Mouse (Mus musculus) left cerebral cortex, postnatal 36 days (tissue): ENCODE results near the gene Ints1. TPM values are rescaled to one million over a fixed set of nuclear protein-coding genes. Genes with fewer than 3 reads are reported as not detected.

Experiments
- DNase-seq, 2 experiments: peaks; one replicate each; pipeline ENCODE4 v3.0.0; 2021 to 2022; ENCODE audit warnings: low spot score in 2 of 2, mixed read lengths in 1 of 2
- intact Hi-C: fragments of 180-260 bp; cut with DNase I; formaldehyde crosslinking; loops from one replicate; pipeline ENCODE4 v1.15.1; 2025
- microRNA-seq: library from miRNA; unstranded; fragments of <30 nt; microRNA quantifications from one replicate; pipeline ENCODE4 v1.2.0, GENCODE M21; 2022
- total RNA-seq, 2 experiments: library from RNA; stranded (reverse); gene quantifications; 2 replicates each; pipeline ENCODE4 v1.2.3; 2021

Gene Ints1
- total RNA-seq, 2 experiments from 2014 or later = 95.5 to 96.2 TPM

DNA sequence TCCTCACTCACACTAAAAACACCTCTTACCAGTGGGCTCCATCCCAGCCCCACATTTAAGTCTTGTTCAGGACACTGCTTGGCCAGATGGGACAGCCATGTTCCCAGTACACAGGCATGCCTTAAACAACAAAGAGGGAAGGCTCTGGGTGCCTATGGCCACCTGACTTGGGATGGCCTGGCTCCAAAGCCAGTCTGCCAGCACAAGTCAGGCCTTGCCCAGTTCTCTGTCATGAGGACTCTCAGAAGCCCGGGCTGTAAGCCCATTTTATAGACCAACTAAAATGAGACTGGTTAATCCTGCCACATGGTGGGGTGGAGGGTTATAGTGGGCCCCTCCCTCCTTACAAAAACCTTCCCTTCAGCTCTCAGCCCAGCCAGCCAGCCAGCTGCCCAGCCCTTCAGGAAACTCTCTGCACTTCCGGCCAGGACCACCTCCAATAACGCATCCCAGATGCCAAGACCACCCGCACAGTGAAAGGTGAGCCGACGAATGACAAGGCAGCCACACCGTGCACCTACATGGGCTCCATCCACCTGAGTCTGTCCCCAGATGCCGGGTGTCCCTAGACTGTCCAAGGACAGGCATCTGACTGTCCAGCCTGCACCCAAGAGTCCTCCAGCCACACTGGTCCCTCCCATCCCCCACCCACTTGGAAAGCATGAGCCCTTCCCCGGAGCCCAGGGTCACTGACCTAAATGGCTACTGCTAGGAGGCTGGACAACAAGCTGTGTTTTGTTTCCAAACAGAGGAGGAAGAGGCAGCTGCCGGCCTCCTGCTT lies 50.9 kb downstream of the Ints1 start:
- intact Hi-C loops = no loop called here
- no peak for DNase-seq

DNA sequence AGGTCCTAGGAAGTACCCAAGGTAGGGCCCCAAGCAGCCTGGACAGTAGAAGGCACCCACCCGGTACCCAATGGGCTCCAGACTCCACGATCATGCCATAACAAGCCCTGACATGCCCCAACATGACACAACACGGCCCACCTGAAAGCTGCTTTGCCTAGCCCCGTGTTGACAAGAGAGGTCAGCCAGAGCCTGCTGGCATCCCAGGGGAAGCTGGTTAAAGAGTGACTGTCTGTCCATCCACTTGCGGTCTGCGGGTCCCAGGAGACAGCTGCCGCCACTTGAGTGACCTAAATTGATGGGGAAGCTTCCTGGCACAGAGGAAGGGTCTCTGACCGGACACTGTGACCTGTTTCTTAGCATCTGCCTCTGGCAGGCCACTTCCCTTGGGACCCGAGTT lies 52.4 kb downstream of the Ints1 start:
- DNase-seq = no peak
- intact Hi-C loops = no loop called here

DNA sequence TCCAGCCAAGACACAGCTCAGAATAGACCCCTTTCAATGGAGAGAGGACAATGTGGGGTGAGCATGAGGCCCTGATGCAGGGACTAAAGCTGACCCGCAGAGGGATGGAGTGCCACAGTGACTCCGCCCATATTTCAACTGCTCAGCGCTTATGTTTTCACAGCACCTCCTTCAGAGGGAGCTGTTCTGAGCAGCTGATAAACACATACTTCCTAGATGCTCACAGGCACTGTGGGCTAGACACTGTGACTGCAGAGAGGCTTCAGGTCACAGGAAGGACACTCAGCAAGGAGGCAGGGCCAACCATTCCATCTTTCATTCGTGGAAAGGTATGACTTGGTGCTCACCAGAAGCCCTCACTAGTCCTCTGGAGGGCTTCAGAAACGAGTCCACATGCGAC lies 52.8 kb downstream of the Ints1 start:
- intact Hi-C loops = no loop called here
- no peak for DNase-seq

DNA sequence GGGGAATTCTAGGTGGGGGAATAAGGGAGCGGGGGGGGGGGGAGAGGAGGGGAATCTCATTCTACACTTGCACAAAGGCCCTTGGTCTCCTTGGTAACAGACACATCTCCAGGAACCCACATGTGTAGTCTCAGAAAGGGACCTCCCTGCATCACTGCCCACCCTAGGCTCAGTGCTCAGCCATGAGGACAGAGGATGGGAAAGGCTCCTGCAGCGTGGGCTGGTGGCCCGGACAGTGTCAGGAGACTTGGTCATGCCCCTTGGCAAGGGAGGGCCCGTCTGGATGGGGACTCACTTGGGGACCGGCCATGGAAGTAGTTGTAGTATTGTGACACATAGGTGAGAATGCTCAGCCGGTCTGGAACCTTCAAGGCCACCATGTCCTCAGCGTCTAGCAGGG lies 56.5 kb downstream of the Ints1 start:
- no peak for DNase-seq
- intact Hi-C loops = no loop called here

DNA sequence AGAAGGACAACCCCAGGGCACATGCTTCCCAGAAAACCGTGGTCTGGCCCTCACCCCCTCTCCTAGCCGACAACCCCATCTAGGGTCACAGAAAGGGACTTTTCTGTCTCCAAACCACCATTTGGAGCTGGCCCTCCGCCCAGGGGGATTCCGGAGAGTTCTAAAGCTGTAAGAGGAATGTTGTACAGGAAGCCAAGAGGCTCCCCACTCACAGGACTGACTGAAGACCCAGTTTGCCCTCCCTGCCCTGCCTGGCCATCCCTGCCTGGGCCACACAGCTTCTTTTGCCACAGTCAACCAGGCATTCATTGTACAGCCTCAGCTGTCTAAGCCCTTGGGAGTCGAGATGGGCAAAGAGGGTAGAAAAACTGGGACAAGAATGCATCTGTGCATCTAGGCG lies 56.9 kb downstream of the Ints1 start:
- no peak for DNase-seq
- intact Hi-C loops = no loop called here

DNA sequence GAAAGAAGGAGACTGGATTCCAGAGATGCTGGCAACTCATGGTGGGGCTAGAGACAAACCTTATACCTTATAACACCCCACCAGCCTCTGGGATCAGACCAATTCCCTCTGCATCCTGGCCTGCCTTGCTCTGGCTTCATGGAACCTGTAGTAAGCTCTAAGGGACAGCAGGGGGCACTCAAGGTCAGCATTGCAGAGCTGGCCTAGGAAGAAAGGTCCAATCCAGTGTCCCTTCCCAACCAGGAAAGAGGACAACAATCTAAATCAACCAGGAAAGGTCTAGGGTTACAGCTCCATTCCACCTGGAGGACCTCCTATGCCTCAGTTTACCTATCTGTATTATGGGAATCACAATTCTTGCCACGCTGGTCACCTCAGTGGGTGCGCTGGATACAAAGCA lies 57.8 kb downstream of the Ints1 start:
- peak; percentile 25 to 39 for DNase-seq
- intact Hi-C loops = loop anchor here (1.0 kb wide), 1 partner anchor 33 kb away; no protein-coding TSS in a partner anchor

DNA sequence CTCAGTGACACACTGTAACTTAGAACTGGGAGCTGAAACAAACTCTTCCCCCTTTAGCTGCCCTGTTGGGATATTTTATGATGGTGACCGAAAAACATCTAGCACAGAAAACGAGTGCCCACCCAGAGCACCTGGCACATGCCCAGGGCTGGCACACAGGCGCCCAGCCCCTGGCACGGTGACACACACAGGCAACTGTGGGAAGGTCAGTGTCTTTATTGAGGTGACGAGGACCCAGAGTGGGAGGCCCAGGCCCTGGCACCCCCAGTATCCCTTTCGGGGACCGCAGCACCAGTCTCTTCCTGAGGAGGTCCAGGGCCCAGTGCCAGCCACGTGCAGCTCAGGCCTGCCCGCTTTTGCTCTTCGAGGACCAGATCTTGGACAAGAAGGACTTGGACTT lies 69.0 kb downstream of the Ints1 start:
- intact Hi-C loops = no loop called here
- DNase-seq = no peak

DNA sequence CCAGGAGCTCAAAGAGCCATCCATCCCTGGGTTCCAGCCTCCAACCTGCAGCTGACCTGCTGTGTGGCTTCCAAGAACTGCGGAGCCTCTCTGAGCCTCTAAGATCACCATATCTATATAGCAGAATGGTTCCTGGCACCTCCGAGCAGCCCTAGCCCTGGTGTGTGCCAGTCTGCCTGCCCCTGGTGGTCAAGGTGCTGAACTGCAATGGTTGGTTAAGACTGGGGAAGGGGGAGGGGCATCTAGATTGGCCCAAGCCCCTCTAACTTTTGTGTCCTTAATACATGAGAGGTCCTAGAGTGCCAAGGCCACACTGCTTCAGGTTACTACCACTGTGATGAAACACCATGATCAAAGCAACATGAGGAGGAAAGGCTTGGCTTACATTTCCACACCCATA lies 72.6 kb downstream of the Ints1 start:
- no peak for DNase-seq
- intact Hi-C loops = no loop called here

DNA sequence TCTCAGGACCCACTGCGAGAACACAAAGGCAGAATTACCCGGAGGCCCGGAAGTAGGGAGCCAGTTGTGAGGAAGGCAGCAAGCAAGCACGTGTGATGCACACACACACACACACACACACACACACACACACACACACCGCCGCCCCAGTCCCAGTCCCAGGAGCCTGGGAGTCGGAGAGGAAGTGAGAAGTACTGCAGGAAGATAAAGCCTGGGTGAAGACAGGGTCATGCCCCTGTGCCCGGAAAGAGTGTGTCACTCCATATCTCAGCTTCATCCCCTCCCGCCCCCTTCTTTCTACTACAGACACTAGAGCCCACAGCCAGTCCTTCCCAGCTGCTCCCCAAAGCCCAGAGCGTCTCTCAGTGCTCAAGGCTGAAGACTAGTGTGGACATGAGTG lies 73.2 kb downstream of the Ints1 start:
- intact Hi-C loops = no loop called here
- DNase-seq = no peak

Small RNAs within 50 kb of the gene (microRNA-seq; reads per million reads assigned to microRNA genes)
- gene Mir7037 = 5.3 reads per million, percentile 18 among the genes with 10 or more reads in this experiment

Other genes starting within 250 kb of the Ints1 start
- gene Uncx, start 232.2 kb downstream of the Ints1 start, total RNA-seq = under 1 TPM in 1 of 2 experiments, not detected in 1; 0.20 TPM
- 1 to 10 TPM; 1.7 to 3.4 TPM for gene Micall2, start 39.3 kb downstream of the Ints1 start, total RNA-seq
- 1 to 10 TPM; 8.2 to 8.8 TPM for gene Mafk, start 15.8 kb upstream of the Ints1 start, total RNA-seq
- under 1 TPM in 1 of 2 experiments, not detected in 1; 0.89 TPM for gene Tmem184a, start 44.2 kb upstream of the Ints1 start, total RNA-seq
- gene Gm26938, start 50.7 kb upstream of the Ints1 start, total RNA-seq = not detected
- 10 to 100 TPM; 19.3 to 19.9 TPM for gene Psmg3, start 51.2 kb upstream of the Ints1 start, total RNA-seq
- gene Elfn1, start 132.3 kb upstream of the Ints1 start, total RNA-seq = 10 to 100 TPM; 32.8 to 34.6 TPM